Mouse (Mus musculus): Measurements from ENCODE around the gene Plagl1. TPM values are rescaled to one million over a fixed set of nuclear protein-coding genes. Genes with fewer than 3 reads are reported as not detected.

The Plagl1 gene
- total and polyA plus RNA-seq, 3 experiments: not detected

DNA sequence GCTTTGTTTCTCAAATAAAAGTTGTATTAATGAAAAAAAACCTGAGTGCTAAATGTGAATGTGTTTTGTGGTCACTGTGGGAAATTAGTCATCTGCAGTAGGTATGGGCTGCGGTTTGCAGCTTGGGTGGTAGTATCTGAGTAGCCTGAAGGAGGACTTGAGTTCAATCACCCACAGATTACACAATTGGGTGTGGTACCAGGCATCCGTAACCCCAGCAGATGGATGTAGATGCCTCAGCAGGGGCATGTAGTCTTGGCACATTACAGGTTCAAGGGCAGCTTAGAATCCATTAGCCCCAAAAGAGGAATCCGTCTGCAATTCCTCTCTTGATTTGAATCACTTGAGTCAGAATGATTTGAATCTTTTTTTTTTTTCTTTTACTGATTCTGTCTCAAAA, 25.0 kb upstream of the Plagl1 start:
- TF ChIP-seq MAX (IDR thresholded peaks at IDR 0.05; ENCODE audit: low read length) (no peak), MYC (IDR thresholded peaks at IDR 0.05; ENCODE audit: low read depth, low read length) (no peak), POLR2A (IDR thresholded peaks at IDR 0.05; ENCODE audit: control insufficient read depth in 1 of 2, insufficient read depth in 1 of 2, low read depth in 1 of 2, low read length in 2 of 2, poor library complexity in 1 of 2) (no peak), EP300 (IDR thresholded peaks at IDR 0.05; ENCODE audit: low read depth in 1 of 2, low read length in 2 of 2) (no peak), MYB (IDR thresholded peaks at IDR 0.05; ENCODE audit: low read depth, low read length) (no peak), HCFC1 (IDR thresholded peaks at IDR 0.05; ENCODE audit: low read depth, low read length) (no peak), E2F4 (IDR thresholded peaks at IDR 0.05; ENCODE audit: borderline replicate concordance, low read depth, low read length) (no peak), SIN3A (IDR thresholded peaks at IDR 0.05; ENCODE audit: low read length) (no peak), BHLHE40 (IDR thresholded peaks at IDR 0.05; ENCODE audit: borderline replicate concordance, low read depth, low read length) (no peak), NRF1 (IDR thresholded peaks at IDR 0.05; ENCODE audit: insufficient read depth, low read depth, low read length, poor library complexity, severe bottlenecking) (no peak), POLR2AphosphoS2 (IDR thresholded peaks at IDR 0.05; ENCODE audit: low read length) (no peak), USF1 (IDR thresholded peaks at IDR 0.05; ENCODE audit: low read depth, low read length) (no peak), ZKSCAN1 (IDR thresholded peaks at IDR 0.05; ENCODE audit: low read depth, low read length) (no peak), MAFK (IDR thresholded peaks at IDR 0.05; ENCODE audit: borderline replicate concordance, low read depth, low read length) (no peak), ELF1 (IDR thresholded peaks at IDR 0.05; ENCODE audit: low read depth, low read length) (no peak), CTCF (IDR thresholded peaks at IDR 0.05 in 2 of 3, conservative IDR thresholded peaks at IDR 0.05 in 1 of 3; ENCODE audit: control insufficient read depth in 1 of 3, insufficient read depth in 1 of 3, low read depth in 2 of 3, low read length in 3 of 3, poor library complexity in 1 of 3, severe bottlenecking in 1 of 3) (no peak), UBTF (IDR thresholded peaks at IDR 0.05; ENCODE audit: borderline replicate concordance, insufficient read depth, low read depth, low read length) (no peak), TBP (IDR thresholded peaks at IDR 0.05; ENCODE audit: low read depth, low read length) (no peak), MAZ (IDR thresholded peaks at IDR 0.05; ENCODE audit: low read depth, low read length) (no peak)
- Histone ChIP-seq H3K4me1 (ENCODE audit: control insufficient read depth in 1 of 2, insufficient read depth in 2 of 2, low read length in 2 of 2) (no peaks in the 10 kb centered on the region; a peak in 1 of 4 replicates), H3K27ac (ENCODE audit: control insufficient read depth, low read depth, low read length) (no peak overlapping the region), H3K9me3 (replicated peaks; ENCODE audit: insufficient read depth, low read length) (no peaks in the 10 kb centered on the region), H3K27me3 (ENCODE audit: control insufficient read depth in 1 of 2, insufficient read depth in 2 of 2, low read length in 2 of 2) (no peaks in the 10 kb centered on the region; a peak in 1 of 4 replicates), H3K9ac (ENCODE audit: control insufficient read depth, low read depth, low read length, poor library complexity, severe bottlenecking) (no peak overlapping the region), H3K79me2 (ENCODE audit: control insufficient read depth, insufficient read depth, low read length, poor library complexity) (no peaks in the 10 kb centered on the region), H3K4me3 (ENCODE audit: control insufficient read depth in 1 of 2, insufficient read depth in 1 of 2, low read depth in 2 of 2, low read length in 2 of 2) (no peak overlapping the region), H3K36me3 (ENCODE audit: control insufficient read depth in 1 of 2, insufficient read depth in 2 of 2, low read length in 2 of 2) (peaks cover 0 to 5% of the 10 kb centered on the region in 2 experiments; a peak in 1 of 4 replicates)
- DNase-seq (ENCODE audit: low read depth, low spot score): no peak

DNA sequence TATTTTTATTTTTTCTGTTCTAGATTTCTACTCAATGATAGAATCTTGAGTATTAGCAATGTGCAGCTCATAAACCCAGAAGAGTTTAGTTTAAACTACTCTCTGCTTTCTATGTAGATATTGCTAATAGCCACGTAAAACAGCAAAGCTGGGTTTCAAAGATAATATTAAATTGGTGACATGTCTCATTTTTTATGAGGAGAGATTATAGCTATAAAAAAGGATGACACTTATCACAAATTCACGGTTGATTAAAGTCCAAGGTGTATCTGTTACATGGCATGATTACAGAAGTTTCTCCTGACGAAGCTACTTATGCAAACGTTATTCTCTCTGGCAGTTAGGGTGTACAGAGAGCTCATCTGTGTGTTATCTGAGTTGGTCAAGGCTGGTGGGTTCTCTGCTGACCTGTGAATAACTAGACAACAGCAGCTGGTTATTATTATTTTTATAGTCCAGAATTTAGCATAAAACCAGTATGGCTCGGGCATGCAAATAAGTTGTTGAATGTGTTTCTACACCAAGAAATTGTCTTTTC, 20.6 kb upstream of the Plagl1 start:
- peak; percentile 69 for DNase-seq (ENCODE audit: low read depth, low spot score)
- TF ChIP-seq GATA1 (IDR thresholded peaks at IDR 0.05; ENCODE audit: low read depth, low read length) (peak; percentile 89), EP300 (IDR thresholded peaks at IDR 0.05; ENCODE audit: low read depth in 1 of 2, low read length in 2 of 2) (peak; percentile 91 to 92), RCOR1 (IDR thresholded peaks at IDR 0.05; ENCODE audit: low read depth, low read length) (peak; percentile 85), ETS1 (IDR thresholded peaks at IDR 0.05; ENCODE audit: low read depth, low read length) (peak; percentile 83), RAD21 (IDR thresholded peaks at IDR 0.05; ENCODE audit: low read depth, low read length) (no peak), BHLHE40 (IDR thresholded peaks at IDR 0.05; ENCODE audit: borderline replicate concordance, low read depth, low read length) (peak; percentile 33; the same call in 1 of the 2 replicates), ZNF384 (IDR thresholded peaks at IDR 0.05; ENCODE audit: low read depth, low read length) (0 out of 2 replicates have a peak, but pooled peaks have one; percentile 27), SIN3A (IDR thresholded peaks at IDR 0.05; ENCODE audit: low read length) (peak; percentile 69), TCF12 (IDR thresholded peaks at IDR 0.05; ENCODE audit: low read depth, low read length) (peak; percentile 90), MAFK (IDR thresholded peaks at IDR 0.05; ENCODE audit: borderline replicate concordance, low read depth, low read length) (peak; percentile 33; the same call in 1 of the 2 replicates), SMC3 (IDR thresholded peaks at IDR 0.05; ENCODE audit: low read depth, low read length) (no peak), TAL1 (IDR thresholded peaks at IDR 0.05; ENCODE audit: low read length) (peak; percentile 38), CTCF (IDR thresholded peaks at IDR 0.05 in 2 of 3, conservative IDR thresholded peaks at IDR 0.05 in 1 of 3; ENCODE audit: control insufficient read depth in 1 of 3, insufficient read depth in 1 of 3, low read depth in 2 of 3, low read length in 3 of 3, poor library complexity in 1 of 3, severe bottlenecking in 1 of 3) (no peak), CHD1 (IDR thresholded peaks at IDR 0.05; ENCODE audit: low read depth, low read length) (no peak), MYB (IDR thresholded peaks at IDR 0.05; ENCODE audit: low read depth, low read length) (peak; percentile 55; the same call in 1 of the 2 replicates)

More for the DNA sequence above, 20.6 kb upstream of the Plagl1 start:
- Histone ChIP-seq H3K4me3 (ENCODE audit: control insufficient read depth in 1 of 2, insufficient read depth in 1 of 2, low read depth in 2 of 2, low read length in 2 of 2) (no peak overlapping the region), H3K9me3 (replicated peaks; ENCODE audit: insufficient read depth, low read length) (no peaks in the 10 kb centered on the region), H3K36me3 (ENCODE audit: control insufficient read depth in 1 of 2, insufficient read depth in 2 of 2, low read length in 2 of 2) (peaks cover 0 to 5% of the 10 kb centered on the region in 2 experiments; a peak in 1 of 4 replicates), H3K4me1 (ENCODE audit: control insufficient read depth in 1 of 2, insufficient read depth in 2 of 2, low read length in 2 of 2) (no peaks in the 10 kb centered on the region; a peak in 1 of 4 replicates), H3K79me2 (ENCODE audit: control insufficient read depth, insufficient read depth, low read length, poor library complexity) (no peaks in the 10 kb centered on the region), H3K27me3 (ENCODE audit: control insufficient read depth in 1 of 2, insufficient read depth in 2 of 2, low read length in 2 of 2) (no peaks in the 10 kb centered on the region), H3K27ac (ENCODE audit: control insufficient read depth, low read depth, low read length) (no peak overlapping the region), H3K9ac (ENCODE audit: control insufficient read depth, low read depth, low read length, poor library complexity, severe bottlenecking) (no peak overlapping the region)
